Mouse (Mus musculus) urinary bladder, adult 2 months (tissue): ENCODE results near the gene Olfr1229. TPM values are rescaled to one million over a fixed set of nuclear protein-coding genes. Genes with fewer than 3 reads are reported as not detected.

Source experiments
- DNase-seq: peaks from one replicate; pipeline ENCODE4 v3.0.0; 2022; ENCODE audit warnings: low spot score
- polyA plus RNA-seq: library from polyadenylated mRNA; depleted of rRNA; stranded (reverse); fragments of >200 nt; gene quantifications from 2 replicates; pipeline ENCODE4 v1.2.3, GENCODE M21; 2012; rRNA removed

Gene Olfr1229
- not detected in 2 replicates for polyA plus RNA-seq

DNA sequence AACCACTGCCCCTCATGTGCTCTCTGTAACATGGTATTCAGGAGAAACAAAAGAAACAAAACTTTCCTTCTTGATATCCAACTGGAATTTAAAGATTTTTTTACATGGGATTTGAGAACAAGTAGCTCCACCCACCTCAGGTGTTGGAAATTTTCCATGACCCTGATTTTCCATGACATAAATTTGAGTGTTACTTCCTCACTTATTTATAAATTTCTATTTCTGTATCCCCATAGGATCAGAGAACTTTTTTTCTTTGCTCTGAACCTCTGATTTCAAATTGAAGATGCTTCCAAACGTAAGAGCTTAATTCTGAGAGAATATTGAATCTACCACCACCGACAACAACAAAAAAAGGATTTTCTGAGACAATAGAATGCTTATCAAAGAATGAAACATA lies at the start of gene Olfr1229:
TSS of gene Olfr1229 (minus strand) at position 101 of the 400 bp plus-strand sequence.
- no peak for DNase-seq

DNA sequence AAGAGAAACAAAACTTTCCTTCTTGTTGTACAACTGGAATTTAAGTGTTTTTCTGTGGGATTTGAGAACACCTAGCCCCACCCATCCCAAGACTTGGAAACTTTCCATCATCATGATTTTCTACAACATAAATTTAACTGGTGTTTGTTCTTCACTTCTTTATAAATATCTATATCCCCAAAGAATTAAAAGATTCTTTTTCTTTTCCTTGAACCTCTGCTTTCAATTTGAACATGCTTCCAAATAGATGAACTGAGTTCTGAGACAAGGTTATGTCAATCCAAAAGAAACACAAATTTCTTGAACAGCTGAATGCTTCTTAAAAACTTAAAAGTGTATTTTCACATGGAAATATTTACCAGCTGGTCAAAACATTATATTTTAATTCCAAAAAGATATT lies 41.8 kb upstream of the Olfr1229 start, which contains the start of gene Olfr1232:
TSS of gene Olfr1232 (minus strand) at position 101 of the 400 bp plus-strand sequence.
- DNase-seq, result no peak

DNA sequence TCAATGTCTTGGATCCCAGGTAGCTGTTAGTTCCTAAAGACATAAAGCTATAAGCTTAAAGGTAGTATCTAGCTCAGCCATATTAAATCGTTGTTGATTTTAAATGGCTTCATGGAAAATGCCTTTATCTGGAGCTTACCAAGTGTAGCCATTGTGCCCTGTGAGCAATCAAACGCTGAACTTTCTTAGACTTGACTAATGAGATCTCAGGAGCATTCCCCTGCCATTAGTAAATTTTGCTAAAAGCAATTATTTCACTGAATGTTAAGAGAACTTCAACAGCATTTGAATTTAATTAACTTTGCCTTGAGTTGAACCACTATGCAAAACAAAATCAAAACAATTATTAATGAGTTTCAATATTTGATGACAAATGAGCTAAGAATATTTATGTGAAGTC lies 19.2 kb upstream of the Olfr1229 start, which contains the start of gene Olfr1231:
TSS of gene Olfr1231 (minus strand) at position 101 of the 400 bp plus-strand sequence.
- DNase-seq, result no peak

DNA sequence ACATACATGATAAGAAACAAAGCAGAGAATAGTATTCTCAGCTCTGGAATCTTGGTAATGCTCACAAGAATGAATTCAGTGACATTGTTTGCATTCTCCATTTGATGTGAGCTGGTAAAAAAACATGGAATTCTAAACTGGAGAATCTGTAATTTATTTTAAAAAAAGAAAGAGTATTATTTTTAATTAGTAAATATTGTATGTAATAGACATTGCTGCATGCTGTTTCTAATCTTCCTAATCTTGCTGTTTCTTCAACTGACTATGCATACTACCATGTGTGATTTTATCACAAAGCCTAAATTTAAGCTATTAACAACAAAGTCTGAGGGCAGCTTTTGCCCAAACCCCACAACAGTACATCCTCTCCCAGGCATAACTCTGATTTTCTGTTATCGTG lies 9.4 kb upstream of the Olfr1229 start, which contains the start of gene Olfr1230:
TSS of gene Olfr1230 (minus strand) at position 101 of the 400 bp plus-strand sequence.
- DNase-seq, result no peak

DNA sequence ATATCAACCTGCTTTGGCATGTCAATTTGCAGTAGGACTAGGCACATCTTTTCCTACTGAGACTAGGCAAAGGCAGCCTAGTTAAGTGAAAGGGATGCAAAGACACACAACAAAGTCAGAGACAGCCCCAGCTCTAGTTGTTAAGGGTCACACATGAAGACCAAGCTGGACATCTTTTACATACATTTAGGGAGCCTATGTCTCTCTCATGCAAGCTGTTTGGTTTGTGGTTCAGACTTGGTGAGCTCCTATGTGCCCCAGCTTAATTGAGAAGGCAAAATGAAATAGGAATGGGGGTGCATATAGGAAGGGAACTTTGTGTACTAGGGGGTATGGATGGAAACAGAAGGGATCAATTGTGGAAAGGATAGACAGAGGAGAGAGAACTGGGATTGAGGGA lies 33.9 kb downstream of the Olfr1229 start, which contains the start of gene Olfr1228:
TSS of gene Olfr1228 (minus strand) at position 101 of the 400 bp plus-strand sequence.
- DNase-seq, result no peak

Other genes with a start within 250 kb of the Olfr1229 start
- gene Olfr1218, start 226.8 kb downstream of the Olfr1229 start, polyA plus RNA-seq, result not detected in 2 replicates
- gene Olfr1219, start 204.5 kb downstream of the Olfr1229 start, polyA plus RNA-seq, result not detected in 2 replicates
- not detected in 2 replicates for gene Olfr1220, start 181.2 kb downstream of the Olfr1229 start, polyA plus RNA-seq
- not detected in 2 replicates for gene Olfr1221, start 170.7 kb downstream of the Olfr1229 start, polyA plus RNA-seq
- gene Olfr1222, start 155.0 kb downstream of the Olfr1229 start, polyA plus RNA-seq, result not detected in 2 replicates
- gene Olfr1223, start 136.5 kb downstream of the Olfr1229 start, polyA plus RNA-seq, result not detected in 2 replicates
- not detected in 2 replicates for gene Olfr1224-ps1, start 123.9 kb downstream of the Olfr1229 start, polyA plus RNA-seq
- not detected in 2 replicates for gene Olfr1225, start 113.3 kb downstream of the Olfr1229 start, polyA plus RNA-seq
- gene Olfr1226, start 88.0 kb downstream of the Olfr1229 start, polyA plus RNA-seq, result not detected in 2 replicates
- gene Olfr1228, start 34.0 kb downstream of the Olfr1229 start, polyA plus RNA-seq, result not detected in 2 replicates
- gene Olfr1230, start 9.3 kb upstream of the Olfr1229 start, polyA plus RNA-seq, result not detected in 2 replicates
- not detected in 2 replicates for gene Olfr1231, start 19.1 kb upstream of the Olfr1229 start, polyA plus RNA-seq
- not detected in 2 replicates for gene Olfr1232, start 41.7 kb upstream of the Olfr1229 start, polyA plus RNA-seq
- not detected in 2 replicates for gene Olfr1233, start 54.4 kb upstream of the Olfr1229 start, polyA plus RNA-seq
- not detected in 2 replicates for gene Olfr1234, start 76.9 kb upstream of the Olfr1229 start, polyA plus RNA-seq
- gene Olfr1238, start 121.7 kb upstream of the Olfr1229 start, polyA plus RNA-seq, result not detected in 2 replicates
- gene Olfr1239, start 132.4 kb upstream of the Olfr1229 start, polyA plus RNA-seq, result not detected in 2 replicates
- gene Olfr1240, start 155.0 kb upstream of the Olfr1229 start, polyA plus RNA-seq, result not detected in 2 replicates
- not detected in 2 replicates for gene Olfr1241, start 199.1 kb upstream of the Olfr1229 start, polyA plus RNA-seq
- gene Olfr1242, start 210.3 kb upstream of the Olfr1229 start, polyA plus RNA-seq, result not detected in 2 replicates
- not detected in 2 replicates for gene Olfr1243, start 243.5 kb upstream of the Olfr1229 start, polyA plus RNA-seq